Mouse (Mus musculus) small intestine, adult 2 months (tissue): ENCODE measurements around the gene Dna2.

Source experiments
- CTCF ChIP-seq: fragments of 200-500 bp; IDR thresholded peaks from 2 replicates; pipeline ENCODE4 v1.5.1; 2012; ENCODE audit warnings: low read depth, mild to moderate bottlenecking, control low read depth, inconsistent platforms, low read length, moderate library complexity, mixed read lengths; ENCODE audit not compliant: insufficient replicate concordance, insufficient read length; ENCODE audit errors: extremely low read depth
- POLR2A ChIP-seq: fragments of 200-500 bp; IDR thresholded peaks from 2 replicates; pipeline ENCODE4 v1.6.1; 2012; ENCODE audit warnings: low read depth, mild to moderate bottlenecking, control low read depth, inconsistent platforms, low read length, moderate library complexity

DNA sequence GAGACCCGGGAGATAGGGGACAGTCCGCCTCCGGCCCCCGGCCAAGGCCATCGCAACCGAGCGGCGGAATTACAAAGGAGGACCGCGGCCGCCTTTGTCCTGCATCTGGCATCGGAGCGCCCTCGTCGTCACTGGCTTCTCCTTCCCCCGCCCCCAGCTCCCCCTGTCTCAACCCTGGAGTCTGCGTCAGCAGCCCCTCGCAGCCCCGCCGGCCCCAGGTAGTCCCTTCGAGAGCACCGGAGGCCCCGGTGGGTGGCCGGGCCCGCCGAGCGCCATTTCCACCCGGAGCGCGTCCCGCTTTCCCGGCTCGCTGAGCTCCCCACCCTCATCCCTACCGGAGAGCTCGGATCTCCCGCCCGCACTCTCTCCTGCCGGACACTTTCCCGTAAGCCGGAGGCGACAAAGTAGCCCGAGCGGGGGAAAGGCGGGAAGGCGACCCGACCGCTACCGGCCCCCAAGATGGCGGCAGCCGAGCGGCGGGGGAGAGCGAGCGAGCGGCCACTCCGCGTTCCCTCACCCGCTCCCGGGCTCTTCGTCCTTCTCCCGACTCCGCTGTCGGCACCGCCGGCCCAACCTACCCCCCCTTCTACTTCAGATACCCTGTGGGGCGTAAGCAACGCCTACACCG is 76.4 kb downstream of the Dna2 start:
- no peak for TF ChIP-seq CTCF
- TF ChIP-seq POLR2A, result no peak
